ENCODE assay signal across 9 mouse cellular contexts in genomic region chr7:99813394-99813793, GRCm38 (mm10). TPM values are rescaled to one million over a fixed set of nuclear protein-coding genes. Genes with fewer than 3 reads are reported as not detected.
DNase-seq lines count a peak whose midpoint lies in the region; ATAC-seq and TF ChIP-seq lines count a peak whose summit lies in the region.
"Had no signal": no experiment of that assay in that cellular context is flagged by ENCODE, and none has a peak within 500 bp of the region (broad histone marks: within the 10 kb centered on the region; RNA-seq: fewer than 3 reads in every experiment).

No protein-coding gene starts in this region.

- DNase-seq in gastrocnemius, adult 2 months = peak; percentile 67
- no peak for DNase-seq in gastrocnemius, postnatal 4 days (ENCODE audit: low spot score in 2 of 2)
- DNase-seq in urinary bladder, postnatal 14 days (ENCODE audit: low spot score) = peak; percentile 58
- no peak for DNase-seq in urinary bladder, postnatal 4 days (ENCODE audit: low spot score in 2 of 2)
- no peak for DNase-seq in frontal cortex, postnatal 36 days (ENCODE audit: low spot score in 2 of 2)

- no peaks in the 10 kb centered on the region for H3K4me1 ChIP-seq in forebrain, embryonic 12.5 days

- H3K4me3 ChIP-seq in gastrocnemius, adult 2 months = no peak overlapping the region
- H3K4me3 ChIP-seq in forebrain, embryonic 12.5 days (replicated peaks) = no peak overlapping the region
- H3K4me3 ChIP-seq: heart, embryonic 15.5 days had no signal

- no peaks in the 10 kb centered on the region for H3K27me3 ChIP-seq in forebrain, embryonic 12.5 days
- H3K27me3 ChIP-seq: heart, embryonic 15.5 days had no signal

- no peak overlapping the region for H3K9ac ChIP-seq in forebrain, embryonic 12.5 days
- H3K9ac ChIP-seq: heart, embryonic 15.5 days had no signal

- TF ChIP-seq CTCF in gastrocnemius, adult 2 months (IDR thresholded peaks at IDR 0.05) = peak; percentile 76

- WGBS in forebrain, embryonic 12.5 days = 92% methylated on average over 11 of the region's 11 CpGs

- H3K4me2 ChIP-seq in forebrain, embryonic 12.5 days = no peak overlapping the region
- H3K4me2 ChIP-seq: heart, embryonic 15.5 days had no signal

- no peak overlapping the region for H3K27ac ChIP-seq in gastrocnemius, adult 2 months
- no peak overlapping the region for H3K27ac ChIP-seq in forebrain, embryonic 12.5 days
- H3K27ac ChIP-seq: heart, embryonic 15.5 days had no signal

- intact Hi-C loops in gastrocnemius, adult 2 months (cut with DNase I) = loop anchor here (1.0 kb wide), 1 partner anchor 63 kb away; no protein-coding TSS in a partner anchor

- no peaks in the 10 kb centered on the region for H3K36me3 ChIP-seq in forebrain, embryonic 12.5 days (replicated peaks)
- H3K36me3 ChIP-seq: heart, embryonic 15.5 days had no signal

- H3K9me3 ChIP-seq in forebrain, embryonic 12.5 days = no peaks in the 10 kb centered on the region
- H3K9me3 ChIP-seq: heart, embryonic 15.5 days had no signal

- ATAC-seq in erythroid progenitor cell, adult 5-6 weeks (replicated peaks; ENCODE audit: low FRiP score, poor library complexity, severe bottlenecking) = peak; percentile 60
- peak; percentile 54 for ATAC-seq in megakaryocyte progenitor cell, adult 5-6 weeks (replicated peaks; ENCODE audit: poor library complexity)
- ATAC-seq in forebrain, embryonic 12.5 days (ENCODE audit: low FRiP score) = no peak

RNA-seq across cellular contexts. Expression of gene Neu3, which starts 14.8 kb away (rescaled TPM):
- total RNA-seq in gastrocnemius, adult 2 months (2021) = 1 to 10 TPM; 2.1 to 3.4 TPM
- 1 to 10 TPM; 2.4 to 2.8 TPM for total RNA-seq in gastrocnemius, postnatal 4 days (2021)
- 17.3 and 21.0 TPM in 2 replicates for total RNA-seq in erythroid progenitor cell, adult 5-6 weeks (2015; ENCODE audit: low replicate concordance)
- total RNA-seq in erythroid progenitor cell, adult 5-6 weeks (2017; ENCODE audit: low replicate concordance) = 22.8 and 23.1 TPM in 2 replicates
- 1.7 and 1.9 TPM in 2 replicates for total RNA-seq in megakaryocyte progenitor cell, adult 5-6 weeks (2015)
- total RNA-seq in megakaryocyte progenitor cell, adult 5-6 weeks (2017) = 1.6 and 3.4 TPM in 2 replicates
- 1.5 and 1.8 TPM in 2 replicates for polyA plus RNA-seq in forebrain, embryonic 12.5 days (2016; fragmentation: Nextera tagmentation; extraction: Ambion mirVana)

RNA-seq across cellular contexts. Expression of gene Xrra1, which starts 45.5 kb away (rescaled TPM):
- under 1 TPM; 0.11 to 0.59 TPM for total RNA-seq in gastrocnemius, adult 2 months (2021)
- total RNA-seq in gastrocnemius, postnatal 4 days (2021) = 1 to 10 TPM; 2.1 to 2.4 TPM
- not detected in 2 replicates for total RNA-seq in erythroid progenitor cell, adult 5-6 weeks (2015; ENCODE audit: low replicate concordance)
- total RNA-seq in erythroid progenitor cell, adult 5-6 weeks (2017; ENCODE audit: low replicate concordance) = 0.90 TPM in 1 of 2 replicates, not detected in the other
- 0.17 TPM in 1 of 2 replicates, not detected in the other for total RNA-seq in megakaryocyte progenitor cell, adult 5-6 weeks (2015)
- total RNA-seq in megakaryocyte progenitor cell, adult 5-6 weeks (2017) = 0.25 TPM in 1 of 2 replicates, not detected in the other
- 0.37 and 0.67 TPM in 2 replicates for polyA plus RNA-seq in forebrain, embryonic 12.5 days (2016; fragmentation: Nextera tagmentation; extraction: Ambion mirVana)

RNA-seq across cellular contexts. Expression of gene Spcs2, which starts 49.9 kb away (rescaled TPM):
- total RNA-seq in gastrocnemius, adult 2 months (2021) = 10 to 100 TPM; 76.7 to 79.4 TPM
- 10 to 100 TPM; 80.1 to 80.8 TPM for total RNA-seq in gastrocnemius, postnatal 4 days (2021)
- 94.1 and 169 TPM in 2 replicates for total RNA-seq in erythroid progenitor cell, adult 5-6 weeks (2015; ENCODE audit: low replicate concordance)
- 101 and 153 TPM in 2 replicates for total RNA-seq in erythroid progenitor cell, adult 5-6 weeks (2017; ENCODE audit: low replicate concordance)
- total RNA-seq in megakaryocyte progenitor cell, adult 5-6 weeks (2015) = 372 and 413 TPM in 2 replicates
- total RNA-seq in megakaryocyte progenitor cell, adult 5-6 weeks (2017) = 255 and 284 TPM in 2 replicates
- polyA plus RNA-seq in forebrain, embryonic 12.5 days (2016; fragmentation: Nextera tagmentation; extraction: Ambion mirVana) = 340 and 347 TPM in 2 replicates

RNA-seq across cellular contexts. Expression of gene Olfr521, which starts 50.1 kb away (rescaled TPM):
- total RNA-seq in gastrocnemius, adult 2 months (2021) = not detected
- total RNA-seq in gastrocnemius, postnatal 4 days (2021) = not detected
- not detected in 2 replicates for total RNA-seq in erythroid progenitor cell, adult 5-6 weeks (2015; ENCODE audit: low replicate concordance)
- total RNA-seq in erythroid progenitor cell, adult 5-6 weeks (2017; ENCODE audit: low replicate concordance) = not detected in 2 replicates
- total RNA-seq in megakaryocyte progenitor cell, adult 5-6 weeks (2015) = not detected in 2 replicates
- total RNA-seq in megakaryocyte progenitor cell, adult 5-6 weeks (2017) = not detected in 2 replicates
- not detected in 2 replicates for polyA plus RNA-seq in forebrain, embryonic 12.5 days (2016; fragmentation: Nextera tagmentation; extraction: Ambion mirVana)
- polyA plus RNA-seq: heart, embryonic 15.5 days had no signal

Comparison
In these comparisons a context has a peak if more than half of its experiments do, and no peak if none do; other contexts are left out.
1. DNase-seq: peak in gastrocnemius, adult 2 months (single experiment) and urinary bladder, postnatal 14 days (single experiment); none in gastrocnemius, postnatal 4 days (0 of 2), urinary bladder, postnatal 4 days (0 of 2) and frontal cortex, postnatal 36 days (0 of 2).
2. RNA of gene Neu3, which starts 14.8 kb away (total RNA-seq): 17.3 to 23.1 TPM in erythroid progenitor cell, adult 5-6 weeks; 2.1 to 3.4 TPM in gastrocnemius, adult 2 months, 2.4 to 2.8 TPM in gastrocnemius, postnatal 4 days and 1.6 to 3.4 TPM in megakaryocyte progenitor cell, adult 5-6 weeks; every median in the first group is over 4 times any median in the second.